Mouse (Mus musculus) layer of hippocampus, adult 9-10 months (tissue): Measurements from ENCODE around the gene Bnipl.

Experiments
- DNase-seq: peaks from one replicate; pipeline ENCODE4 v3.0.0; 2022; ENCODE audit warnings: low spot score

The Bnipl gene

GRCm38 (mm10) chr3:95280747-95281146 is 29.8 kb upstream of the Bnipl start:
- no peak for DNase-seq

GRCm38 (mm10) chr3:95277149-95277551 is 26.2 kb upstream of the Bnipl start:
- DNase-seq: no peak

GRCm38 (mm10) chr3:95276428-95276934 is 25.5 kb upstream of the Bnipl start:
- no peak for DNase-seq

GRCm38 (mm10) chr3:95275161-95275560 is 24.2 kb upstream of the Bnipl start:
- no peak for DNase-seq

GRCm38 (mm10) chr3:95274453-95274852 is 23.5 kb upstream of the Bnipl start:
- DNase-seq: no peak

GRCm38 (mm10) chr3:95273471-95273870 is 22.5 kb upstream of the Bnipl start:
- DNase-seq: no peak

GRCm38 (mm10) chr3:95270766-95271364 is 19.9 kb upstream of the Bnipl start:
- no peak for DNase-seq

GRCm38 (mm10) chr3:95269789-95270188 is 18.8 kb upstream of the Bnipl start:
- DNase-seq: no peak

GRCm38 (mm10) chr3:95267855-95268254 is 16.9 kb upstream of the Bnipl start:
- DNase-seq: no peak

GRCm38 (mm10) chr3:95266052-95266451 is 15.1 kb upstream of the Bnipl start:
- no peak for DNase-seq

GRCm38 (mm10) chr3:95264724-95265123 is 13.7 kb upstream of the Bnipl start:
- DNase-seq: no peak

- no peak for DNase-seq
Observed at GRCm38 (mm10) chr3:95263089-95263739, 12.2 kb upstream of the Bnipl start.

- no peak for DNase-seq
Observed at GRCm38 (mm10) chr3:95261975-95262374, 11.0 kb upstream of the Bnipl start.

- no peak for DNase-seq
Observed at GRCm38 (mm10) chr3:95256931-95257330, 5.9 kb upstream of the Bnipl start.

- no peak for DNase-seq
Observed at GRCm38 (mm10) chr3:95250361-95250760, 632 bp downstream of the Bnipl start.

GRCm38 (mm10) chr3:95247660-95248336 is 3.2 kb downstream of the Bnipl start:
- DNase-seq: no peak

- no peak for DNase-seq
Observed at GRCm38 (mm10) chr3:95246465-95247231, 4.3 kb downstream of the Bnipl start.

GRCm38 (mm10) chr3:95243086-95243485 is 7.9 kb downstream of the Bnipl start:
- no peak for DNase-seq

GRCm38 (mm10) chr3:95241498-95241897 is 9.5 kb downstream of the Bnipl start, which contains the start of gene Gm128:
Gene Gm128 (minus strand): TSS chr3:95241598.
- DNase-seq: no peak

GRCm38 (mm10) chr3:95240900-95241299 is 10.1 kb downstream of the Bnipl start:
- DNase-seq: no peak

- no peak for DNase-seq
Observed at GRCm38 (mm10) chr3:95239971-95240370, 11.0 kb downstream of the Bnipl start.

GRCm38 (mm10) chr3:95239022-95239421 is 12.0 kb downstream of the Bnipl start:
- DNase-seq: no peak
